Mouse (Mus musculus): Measurements from ENCODE around the gene Adora3. TPM values are rescaled to one million over a fixed set of nuclear protein-coding genes. Genes with fewer than 3 reads are reported as not detected.
"Not testable (repeated sequence)": the region's sequence is repeated elsewhere in the genome, so short reads cannot be mapped to it uniquely, and the experiment has no call there.

Adora3 gene
- polyA plus RNA-seq, 1 experiment from 2014 or later: not detected

GRCm38 (mm10) chr3:105912097-105912880, 41.6 kb downstream of the Adora3 start:
- no peaks in the 10 kb centered on the region for H3K36me3 ChIP-seq (ENCODE audit: insufficient read depth, low read length)
- H3K27ac ChIP-seq (ENCODE audit: low read length): no peak overlapping the region
- no peak for ATAC-seq (ENCODE audit: low FRiP score, low TSS enrichment)
- H3K4me2 ChIP-seq (replicated peaks; ENCODE audit: low read depth, low read length): no peak overlapping the region
- H3K4me3 ChIP-seq (ENCODE audit: low read length): no peak overlapping the region
- H3K9me3 ChIP-seq (ENCODE audit: low read length): no peaks in the 10 kb centered on the region
- H3K9ac ChIP-seq (replicated peaks; ENCODE audit: low read length): no peak overlapping the region
- no peaks in the 10 kb centered on the region for H3K27me3 ChIP-seq (ENCODE audit: insufficient read depth, low read length)
- peaks cover 3% of the 10 kb centered on the region; the same call in 1 of the 2 replicates for H3K4me1 ChIP-seq (ENCODE audit: insufficient read depth, low read length)
- WGBS: 50% methylated on average over 9 of the region's 9 CpGs

DNA sequence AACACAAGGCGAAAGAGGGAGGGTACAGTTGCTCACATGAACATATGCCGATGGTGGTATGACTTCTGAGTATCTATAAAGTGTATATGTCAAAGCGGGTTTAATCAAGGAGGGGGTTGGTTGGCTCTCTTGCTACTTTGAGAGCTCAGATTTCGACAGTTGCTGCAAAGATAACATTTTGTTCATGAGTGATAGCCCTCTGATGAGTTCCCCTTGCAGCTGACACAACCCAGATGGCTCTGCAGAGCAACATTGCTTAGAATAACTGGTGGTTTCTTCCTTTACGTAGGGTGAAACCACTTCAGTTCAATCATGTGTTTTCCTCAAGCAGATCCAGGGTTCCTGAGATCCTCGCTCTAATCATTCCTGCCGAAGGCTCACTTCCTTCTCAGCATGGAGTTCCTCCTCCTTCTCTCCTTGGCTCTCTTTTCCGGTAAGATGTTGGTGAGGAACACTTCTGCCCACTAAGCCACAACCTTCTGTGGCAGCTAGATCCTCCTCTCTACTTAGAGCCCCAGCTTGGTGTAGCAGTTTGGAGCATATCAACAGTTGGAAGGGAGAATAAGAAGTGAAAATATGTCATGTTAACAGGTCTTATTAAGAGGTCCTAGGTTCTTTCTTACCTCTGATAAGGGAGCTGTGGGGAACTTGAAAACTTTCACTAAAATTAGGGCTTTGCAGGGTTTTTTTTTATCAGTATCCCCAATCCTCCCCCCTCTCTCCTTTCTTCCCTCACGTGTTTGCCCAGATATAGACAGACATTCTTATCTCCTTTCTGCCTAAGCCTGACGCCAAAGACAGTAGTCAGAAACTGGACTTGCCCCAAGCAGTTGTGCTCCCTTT, 43.4 kb downstream of the Adora3 start:
- Histone ChIP-seq H3K36me3 (ENCODE audit: insufficient read depth, low read length) (no peaks in the 10 kb centered on the region), H3K4me3 (ENCODE audit: low read length) (no peak overlapping the region), H3K27ac (ENCODE audit: low read length) (no peak overlapping the region), H3K9ac (replicated peaks; ENCODE audit: low read length) (no peak overlapping the region), H3K27me3 (ENCODE audit: insufficient read depth, low read length) (no peaks in the 10 kb centered on the region), H3K4me1 (ENCODE audit: insufficient read depth, low read length) (peaks cover 3% of the 10 kb centered on the region; the same call in 1 of the 2 replicates), H3K4me2 (replicated peaks; ENCODE audit: low read depth, low read length) (no peak overlapping the region), H3K9me3 (ENCODE audit: low read length) (no peaks in the 10 kb centered on the region)
- ATAC-seq (ENCODE audit: low FRiP score, low TSS enrichment): no peak
- WGBS: 40% methylated on average over 10 of the region's 10 CpGs

- Histone ChIP-seq H3K27me3 (ENCODE audit: insufficient read depth, low read length) (no peaks in the 10 kb centered on the region), H3K9me3 (ENCODE audit: low read length) (no peaks in the 10 kb centered on the region), H3K36me3 (ENCODE audit: insufficient read depth, low read length) (no peaks in the 10 kb centered on the region), H3K4me2 (replicated peaks; ENCODE audit: low read depth, low read length) (no peak overlapping the region), H3K9ac (replicated peaks; ENCODE audit: low read length) (no peak overlapping the region), H3K4me3 (ENCODE audit: low read length) (no peak overlapping the region), H3K27ac (ENCODE audit: low read length) (no peak overlapping the region), H3K4me1 (ENCODE audit: insufficient read depth, low read length) (peaks cover 3% of the 10 kb centered on the region; the same call in 1 of the 2 replicates)
- 38% methylated on average over 1 of the region's 1 CpGs for WGBS
- no peak for ATAC-seq (ENCODE audit: low FRiP score, low TSS enrichment)
These were observed 44.6 kb downstream of the Adora3 start for GRCm38 (mm10) chr3:105915281-105915680.

- H3K4me1 ChIP-seq (ENCODE audit: insufficient read depth, low read length); H3K36me3 ChIP-seq (ENCODE audit: insufficient read depth, low read length); H3K4me2 ChIP-seq (replicated peaks; ENCODE audit: low read depth, low read length); H3K9me3 ChIP-seq (ENCODE audit: low read length); H3K27me3 ChIP-seq (ENCODE audit: insufficient read depth, low read length); H3K9ac ChIP-seq (replicated peaks; ENCODE audit: low read length); H3K4me3 ChIP-seq (ENCODE audit: low read length); H3K27ac ChIP-seq (ENCODE audit: low read length); ATAC-seq (ENCODE audit: low FRiP score, low TSS enrichment): not testable (repeated sequence)
These were observed 45.8 kb downstream of the Adora3 start for GRCm38 (mm10) chr3:105916455-105916854.

DNA sequence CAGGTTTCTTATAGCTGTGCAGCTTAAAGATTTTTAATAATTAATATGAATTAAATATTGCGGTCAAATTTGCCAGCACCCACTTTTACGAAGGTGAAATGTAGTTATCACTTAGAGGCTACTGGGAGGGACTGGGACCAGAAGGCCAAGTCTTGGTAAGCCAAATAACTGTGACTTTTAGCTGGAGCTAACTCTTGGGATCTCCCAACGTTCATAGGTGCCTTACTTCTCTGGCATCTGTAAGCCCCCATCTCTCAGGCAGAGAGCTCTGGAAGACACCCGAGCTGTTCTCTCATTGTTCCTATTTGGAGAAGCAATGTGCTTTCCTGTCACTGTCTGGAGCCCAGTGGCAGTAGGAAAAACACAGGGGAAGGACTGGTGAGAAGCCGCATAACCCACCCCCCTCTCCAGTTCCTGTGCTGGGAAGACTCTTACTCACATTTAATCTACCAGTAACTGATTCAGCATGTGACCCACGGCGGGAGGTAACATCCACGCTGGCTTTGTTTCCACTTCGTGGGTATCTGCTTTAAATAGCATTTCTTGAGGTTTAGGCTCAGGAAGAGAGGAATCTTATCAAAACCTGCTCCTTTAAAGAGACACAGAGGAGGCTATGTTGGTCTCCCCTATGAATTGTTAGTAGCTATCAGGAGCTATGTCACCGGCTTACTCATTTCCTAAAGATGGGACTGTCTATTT, 47.1 kb downstream of the Adora3 start:
- Histone ChIP-seq H3K36me3 (ENCODE audit: insufficient read depth, low read length) (no peaks in the 10 kb centered on the region), H3K9ac (replicated peaks; ENCODE audit: low read length) (no peak overlapping the region), H3K4me2 (replicated peaks; ENCODE audit: low read depth, low read length) (no peak overlapping the region), H3K4me1 (ENCODE audit: insufficient read depth, low read length) (peaks cover 3% of the 10 kb centered on the region; the same call in 1 of the 2 replicates), H3K27ac (ENCODE audit: low read length) (no peak overlapping the region), H3K4me3 (ENCODE audit: low read length) (no peak overlapping the region), H3K9me3 (ENCODE audit: low read length) (no peaks in the 10 kb centered on the region), H3K27me3 (ENCODE audit: insufficient read depth, low read length) (no peaks in the 10 kb centered on the region)
- ATAC-seq (ENCODE audit: low FRiP score, low TSS enrichment): no peak
- WGBS: 71% methylated on average over 10 of the region's 10 CpGs

DNA sequence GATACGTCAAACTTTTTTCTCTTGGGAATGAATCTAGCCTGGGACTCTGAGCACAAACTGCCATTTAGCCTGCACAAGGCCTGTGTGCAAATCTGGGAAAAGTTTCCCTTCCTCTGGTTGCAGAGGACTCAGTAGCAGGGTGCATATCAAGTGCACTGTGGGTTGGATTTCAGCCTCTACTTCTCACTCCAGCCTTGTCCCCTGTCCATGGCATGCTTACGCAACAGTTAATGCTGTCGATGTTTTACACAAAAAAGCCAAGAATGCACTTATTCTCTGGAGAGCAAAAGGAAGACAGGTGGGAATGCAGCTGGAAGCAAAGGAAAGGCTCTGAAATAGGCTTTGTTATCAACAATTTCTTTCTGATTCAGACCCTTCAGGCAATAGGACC, 47.7 kb downstream of the Adora3 start:
- H3K9me3 ChIP-seq (ENCODE audit: low read length): no peaks in the 10 kb centered on the region
- H3K36me3 ChIP-seq (ENCODE audit: insufficient read depth, low read length): no peaks in the 10 kb centered on the region
- no peak overlapping the region for H3K4me3 ChIP-seq (ENCODE audit: low read length)
- peaks cover 3% of the 10 kb centered on the region; the same call in 1 of the 2 replicates for H3K4me1 ChIP-seq (ENCODE audit: insufficient read depth, low read length)
- ATAC-seq (ENCODE audit: low FRiP score, low TSS enrichment): no peak
- H3K9ac ChIP-seq (replicated peaks; ENCODE audit: low read length): no peak overlapping the region
- H3K27me3 ChIP-seq (ENCODE audit: insufficient read depth, low read length): no peaks in the 10 kb centered on the region
- WGBS: 76% methylated on average over 3 of the region's 3 CpGs
- no peak overlapping the region for H3K27ac ChIP-seq (ENCODE audit: low read length)
- H3K4me2 ChIP-seq (replicated peaks; ENCODE audit: low read depth, low read length): no peak overlapping the region

DNA sequence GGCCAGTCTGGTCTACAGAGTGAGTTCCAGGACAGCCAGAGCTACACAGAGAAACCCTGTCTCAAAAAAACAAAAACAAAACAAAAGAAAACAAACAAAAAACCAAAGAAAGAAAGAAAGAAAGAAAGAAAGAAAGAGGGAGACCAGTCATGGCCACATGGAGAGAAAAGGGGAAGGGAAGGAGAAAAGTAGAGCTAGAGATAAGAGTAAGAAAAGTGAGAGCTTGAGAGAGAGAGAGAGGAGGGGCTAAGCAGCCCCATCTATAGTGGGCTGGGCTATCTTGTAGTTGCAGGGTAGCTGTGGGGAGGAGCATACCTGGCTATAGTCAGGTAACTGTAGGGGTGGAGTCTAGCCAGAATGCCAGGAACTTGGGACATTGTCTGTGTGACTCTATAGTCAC, 50.1 kb downstream of the Adora3 start:
- ATAC-seq (ENCODE audit: low FRiP score, low TSS enrichment); H3K4me1 ChIP-seq (ENCODE audit: insufficient read depth, low read length); H3K27me3 ChIP-seq (ENCODE audit: insufficient read depth, low read length); H3K4me2 ChIP-seq (replicated peaks; ENCODE audit: low read depth, low read length); H3K27ac ChIP-seq (ENCODE audit: low read length); H3K36me3 ChIP-seq (ENCODE audit: insufficient read depth, low read length); H3K9ac ChIP-seq (replicated peaks; ENCODE audit: low read length); H3K9me3 ChIP-seq (ENCODE audit: low read length); H3K4me3 ChIP-seq (ENCODE audit: low read length): not testable (repeated sequence)

DNA sequence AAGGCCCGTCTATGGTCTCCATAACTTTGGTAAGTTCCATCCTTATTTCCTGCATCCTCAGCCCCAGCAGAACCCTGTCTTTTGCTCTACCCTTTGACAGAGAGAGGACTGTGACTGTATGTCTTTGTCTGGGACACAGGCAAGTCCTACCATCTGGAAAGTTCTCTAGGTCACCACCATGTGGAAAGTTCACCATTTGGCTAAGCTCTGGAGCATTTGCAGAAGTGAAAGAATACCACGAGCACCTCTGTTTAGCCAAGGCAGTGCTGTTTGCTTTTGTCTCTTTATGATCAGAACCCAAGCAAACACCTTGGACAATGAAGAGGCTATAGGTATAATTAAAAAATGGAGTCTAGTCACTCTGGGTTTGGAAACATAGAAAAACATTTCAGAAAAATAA, 51.3 kb downstream of the Adora3 start:
- WGBS: 73% methylated on average over 2 of the region's 2 CpGs

GRCm38 (mm10) chr3:105924616-105925015, 54.0 kb downstream of the Adora3 start:
- H3K27me3 ChIP-seq (ENCODE audit: insufficient read depth, low read length): no peaks in the 10 kb centered on the region
- no peaks in the 10 kb centered on the region for H3K4me1 ChIP-seq (ENCODE audit: insufficient read depth, low read length)
- H3K27ac ChIP-seq (ENCODE audit: low read length): no peak overlapping the region
- H3K9me3 ChIP-seq (ENCODE audit: low read length): no peaks in the 10 kb centered on the region
- H3K4me3 ChIP-seq (ENCODE audit: low read length): no peak overlapping the region
- WGBS: 81% methylated on average over 9 of the region's 9 CpGs
- no peak for ATAC-seq (ENCODE audit: low FRiP score, low TSS enrichment)
- no peak overlapping the region for H3K9ac ChIP-seq (replicated peaks; ENCODE audit: low read length)
- H3K4me2 ChIP-seq (replicated peaks; ENCODE audit: low read depth, low read length): no peak overlapping the region
- H3K36me3 ChIP-seq (ENCODE audit: insufficient read depth, low read length): no peaks in the 10 kb centered on the region

More for the DNA sequence above, 51.3 kb downstream of the Adora3 start:
- H3K9ac ChIP-seq (replicated peaks; ENCODE audit: low read length): no peak overlapping the region
- H3K4me1 ChIP-seq (ENCODE audit: insufficient read depth, low read length): no peaks in the 10 kb centered on the region
- H3K9me3 ChIP-seq (ENCODE audit: low read length): no peaks in the 10 kb centered on the region
- H3K27me3 ChIP-seq (ENCODE audit: insufficient read depth, low read length): no peaks in the 10 kb centered on the region
- no peak for ATAC-seq (ENCODE audit: low FRiP score, low TSS enrichment)
- H3K4me2 ChIP-seq (replicated peaks; ENCODE audit: low read depth, low read length): no peak overlapping the region
- no peaks in the 10 kb centered on the region for H3K36me3 ChIP-seq (ENCODE audit: insufficient read depth, low read length)
- no peak overlapping the region for H3K27ac ChIP-seq (ENCODE audit: low read length)
- no peak overlapping the region for H3K4me3 ChIP-seq (ENCODE audit: low read length)
